Mouse (Mus musculus): ENCODE data around the gene Top1. TPM values are rescaled to one million over a fixed set of nuclear protein-coding genes. Genes with fewer than 3 reads are reported as not detected.
"Not testable (repeated sequence)": the region's sequence is repeated elsewhere in the genome, so short reads cannot be mapped to it uniquely, and the experiment has no call there.

Top1 gene
- polyA plus RNA-seq, 1 experiment from 2014 or later: 89.8 TPM

DNA sequence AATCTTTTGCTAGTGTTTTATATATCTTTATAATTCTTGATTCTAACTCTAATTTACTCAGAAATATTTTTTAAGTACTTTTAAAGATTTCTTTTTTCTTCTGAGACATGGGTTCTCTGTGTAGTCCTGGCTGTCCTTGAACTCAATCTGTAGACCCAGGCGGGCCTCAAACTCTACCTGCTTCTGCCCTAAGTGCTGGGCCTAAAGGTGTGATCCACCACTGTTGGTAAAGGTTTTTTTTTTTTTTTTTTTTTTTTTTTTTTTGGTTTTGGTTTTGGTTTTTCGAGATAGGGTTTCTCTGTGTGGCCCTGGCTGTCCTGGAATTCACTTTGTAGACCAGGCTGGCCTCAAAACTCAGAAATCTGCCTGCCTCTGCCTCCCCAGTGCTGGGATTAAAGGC is 19.3 kb downstream of the Top1 start:
- not testable (repeated sequence) for H3K27me3 ChIP-seq (replicated peaks; ENCODE audit: control insufficient read depth, insufficient read depth, low read length); H3K9ac ChIP-seq (ENCODE audit: low read depth, low read length); ATAC-seq (replicated peaks; ENCODE audit: low FRiP score); H3K27ac ChIP-seq (ENCODE audit: low read depth, low read length); H3K4me2 ChIP-seq; DNase-seq (ENCODE audit: low spot score); H3K4me3 ChIP-seq (ENCODE audit: low read depth, low read length); H3K36me3 ChIP-seq (ENCODE audit: control insufficient read depth, insufficient read depth, low read length); H3K4me1 ChIP-seq (replicated peaks; ENCODE audit: control insufficient read depth, insufficient read depth, low read length); H3K9me3 ChIP-seq (ENCODE audit: control insufficient read depth, low read length)
- 88% methylated on average over 2 of the region's 2 CpGs for WGBS

DNA sequence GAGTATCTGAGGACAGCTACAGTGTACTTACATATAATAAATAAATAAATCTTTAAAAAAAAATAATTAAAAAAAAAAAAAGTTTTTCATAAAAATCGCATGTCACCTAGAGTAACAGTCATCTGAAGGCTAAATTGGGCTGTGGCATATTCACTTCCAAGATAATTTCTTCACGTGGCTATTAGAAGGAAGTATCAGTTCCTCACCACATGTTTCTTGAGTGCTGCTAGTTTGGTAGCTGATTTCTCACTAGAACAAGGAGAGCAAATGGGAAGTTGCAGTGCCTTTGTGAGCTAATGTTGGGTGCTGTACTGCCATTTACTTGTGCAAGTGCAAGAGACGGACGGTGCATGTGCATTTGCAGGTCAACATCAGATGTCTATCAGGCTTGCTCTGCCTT is 21.6 kb downstream of the Top1 start:
- Histone ChIP-seq H3K36me3 (ENCODE audit: control insufficient read depth, insufficient read depth, low read length) (peaks cover 7% of the 10 kb centered on the region), H3K27me3 (replicated peaks; ENCODE audit: control insufficient read depth, insufficient read depth, low read length) (no peaks in the 10 kb centered on the region), H3K4me1 (replicated peaks; ENCODE audit: control insufficient read depth, insufficient read depth, low read length) (no peaks in the 10 kb centered on the region), H3K27ac (ENCODE audit: low read depth, low read length) (no peak overlapping the region), H3K9me3 (ENCODE audit: control insufficient read depth, low read length) (no peaks in the 10 kb centered on the region), H3K4me3 (ENCODE audit: low read depth, low read length) (no peak overlapping the region), H3K9ac (ENCODE audit: low read depth, low read length) (no peak overlapping the region), H3K4me2 (no peak overlapping the region)
- WGBS: 60% methylated on average over 4 of the region's 4 CpGs
- ATAC-seq (replicated peaks; ENCODE audit: low FRiP score) (peak; percentile 46; the same call in 1 of the 2 replicates), DNase-seq (ENCODE audit: low spot score) (no peak)

DNA sequence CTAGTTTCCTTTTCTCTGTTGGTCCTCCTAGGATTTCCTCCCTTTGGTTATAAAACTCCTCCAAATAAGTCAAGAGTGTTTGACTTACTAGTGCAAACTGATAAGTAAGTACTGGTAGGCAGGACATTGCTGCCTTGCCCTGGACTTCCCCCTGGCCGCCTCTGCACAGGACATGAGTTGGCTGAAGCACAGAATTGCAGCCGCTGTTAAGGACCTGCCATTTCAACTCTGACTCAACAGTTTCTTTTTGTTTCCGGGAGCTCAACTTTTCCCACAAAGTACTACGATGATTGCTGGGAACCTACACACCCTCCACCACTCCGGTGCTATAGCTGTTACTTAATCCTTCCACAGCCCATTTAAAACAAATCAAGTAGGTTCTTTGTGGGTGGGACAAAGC is 54.6 kb downstream of the Top1 start:
- Histone ChIP-seq H3K36me3 (ENCODE audit: control insufficient read depth, insufficient read depth, low read length) (peaks cover 13% of the 10 kb centered on the region), H3K4me3 (ENCODE audit: low read depth, low read length) (no peak overlapping the region), H3K27me3 (replicated peaks; ENCODE audit: control insufficient read depth, insufficient read depth, low read length) (no peaks in the 10 kb centered on the region), H3K9ac (ENCODE audit: low read depth, low read length) (no peak overlapping the region), H3K4me1 (replicated peaks; ENCODE audit: control insufficient read depth, insufficient read depth, low read length) (no peaks in the 10 kb centered on the region), H3K9me3 (ENCODE audit: control insufficient read depth, low read length) (no peaks in the 10 kb centered on the region), H3K27ac (ENCODE audit: low read depth, low read length) (no peak overlapping the region), H3K4me2 (no peak overlapping the region)
- 63% methylated on average over 5 of the region's 5 CpGs for WGBS
- DNase-seq (ENCODE audit: low spot score) (no peak), ATAC-seq (replicated peaks; ENCODE audit: low FRiP score) (peak; percentile 47; the same call in 1 of the 2 replicates)

DNA sequence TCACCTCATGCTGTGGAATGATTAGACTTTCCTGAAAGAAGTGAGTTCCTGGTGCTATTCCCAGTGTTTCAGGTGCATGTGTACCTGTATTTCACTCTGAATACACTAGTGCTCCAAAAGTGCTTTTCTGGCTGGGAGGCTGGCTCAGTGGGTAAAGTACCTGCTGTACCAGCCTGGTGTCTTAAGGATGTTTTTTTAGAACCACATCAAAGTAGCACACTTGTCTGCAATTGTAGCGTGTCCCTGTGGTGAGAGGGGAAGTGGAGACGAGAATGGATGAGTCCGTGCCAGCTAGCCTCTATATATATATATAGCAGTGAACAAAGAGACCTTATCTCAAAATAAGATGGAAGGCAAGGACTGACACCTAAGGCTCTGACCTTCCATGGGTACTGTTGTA is 55.9 kb downstream of the Top1 start:
- peaks cover 16% of the 10 kb centered on the region for H3K36me3 ChIP-seq (ENCODE audit: control insufficient read depth, insufficient read depth, low read length)
- H3K9me3 ChIP-seq (ENCODE audit: control insufficient read depth, low read length): no peaks in the 10 kb centered on the region
- no peak overlapping the region for H3K4me3 ChIP-seq (ENCODE audit: low read depth, low read length)
- DNase-seq (ENCODE audit: low spot score): no peak
- ATAC-seq (replicated peaks; ENCODE audit: low FRiP score): no peak
- no peak overlapping the region for H3K4me2 ChIP-seq
- H3K9ac ChIP-seq (ENCODE audit: low read depth, low read length): no peak overlapping the region
- 77% methylated on average over 3 of the region's 3 CpGs for WGBS
- no peak overlapping the region for H3K27ac ChIP-seq (ENCODE audit: low read depth, low read length)
- H3K4me1 ChIP-seq (replicated peaks; ENCODE audit: control insufficient read depth, insufficient read depth, low read length): no peaks in the 10 kb centered on the region
- no peaks in the 10 kb centered on the region for H3K27me3 ChIP-seq (replicated peaks; ENCODE audit: control insufficient read depth, insufficient read depth, low read length)

DNA sequence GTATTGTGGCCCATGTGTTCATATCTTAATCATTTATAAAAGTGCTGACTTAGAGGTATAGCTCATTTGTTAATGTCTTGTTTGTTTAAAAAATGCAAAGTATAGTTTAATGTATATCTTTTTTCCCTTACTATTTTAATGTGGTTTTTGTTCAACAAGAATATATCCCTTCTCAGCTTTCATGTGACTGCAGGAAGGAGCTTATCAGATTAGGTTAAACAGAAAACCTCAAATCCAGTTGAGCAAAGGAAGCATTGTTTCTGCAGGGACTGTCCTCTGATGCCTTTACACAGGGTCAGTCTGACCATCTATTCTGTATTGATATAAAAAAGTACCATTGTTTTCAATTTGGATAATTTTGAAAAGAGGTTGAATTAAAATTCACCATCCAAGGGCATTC is 57.1 kb downstream of the Top1 start:
- H3K9me3 ChIP-seq (ENCODE audit: control insufficient read depth, low read length): no peaks in the 10 kb centered on the region
- no peaks in the 10 kb centered on the region for H3K27me3 ChIP-seq (replicated peaks; ENCODE audit: control insufficient read depth, insufficient read depth, low read length)
- no peak for DNase-seq (ENCODE audit: low spot score)
- H3K27ac ChIP-seq (ENCODE audit: low read depth, low read length): no peak overlapping the region
- no peak overlapping the region for H3K4me2 ChIP-seq
- ATAC-seq (replicated peaks; ENCODE audit: low FRiP score): no peak
- peaks cover 18% of the 10 kb centered on the region for H3K36me3 ChIP-seq (ENCODE audit: control insufficient read depth, insufficient read depth, low read length)
- no peak overlapping the region for H3K4me3 ChIP-seq (ENCODE audit: low read depth, low read length)
- no peaks in the 10 kb centered on the region for H3K4me1 ChIP-seq (replicated peaks; ENCODE audit: control insufficient read depth, insufficient read depth, low read length)
- no peak overlapping the region for H3K9ac ChIP-seq (ENCODE audit: low read depth, low read length)

DNA sequence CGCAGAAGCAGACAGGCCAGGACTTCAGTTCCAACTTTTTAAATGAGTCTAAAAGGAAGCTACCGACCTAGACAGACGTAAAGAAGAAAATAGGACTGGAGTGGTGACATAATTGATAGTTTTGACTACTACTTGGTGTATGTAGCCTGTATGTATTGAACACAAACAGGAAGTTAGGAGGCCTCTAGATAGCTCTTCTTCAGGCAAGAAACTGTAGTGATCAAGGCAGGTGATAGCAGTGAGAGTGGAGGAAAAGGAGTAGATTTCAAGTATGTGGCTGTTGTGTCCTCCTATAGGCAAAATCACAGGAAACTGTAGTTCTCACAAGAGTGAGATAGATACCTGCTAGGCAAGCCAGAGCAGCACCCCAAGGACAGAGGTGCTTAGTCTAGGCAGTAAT is 62.0 kb downstream of the Top1 start:
- no peak overlapping the region for H3K4me2 ChIP-seq
- no peaks in the 10 kb centered on the region for H3K9me3 ChIP-seq (ENCODE audit: control insufficient read depth, low read length)
- ATAC-seq (replicated peaks; ENCODE audit: low FRiP score): no peak
- 74% methylated on average over 3 of the region's 3 CpGs for WGBS
- no peaks in the 10 kb centered on the region for H3K27me3 ChIP-seq (replicated peaks; ENCODE audit: control insufficient read depth, insufficient read depth, low read length)
- peaks cover 34% of the 10 kb centered on the region for H3K36me3 ChIP-seq (ENCODE audit: control insufficient read depth, insufficient read depth, low read length)
- no peak for DNase-seq (ENCODE audit: low spot score)
- H3K4me3 ChIP-seq (ENCODE audit: low read depth, low read length): no peak overlapping the region
- H3K4me1 ChIP-seq (replicated peaks; ENCODE audit: control insufficient read depth, insufficient read depth, low read length): no peaks in the 10 kb centered on the region
- H3K27ac ChIP-seq (ENCODE audit: low read depth, low read length): no peak overlapping the region
- no peak overlapping the region for H3K9ac ChIP-seq (ENCODE audit: low read depth, low read length)

DNA sequence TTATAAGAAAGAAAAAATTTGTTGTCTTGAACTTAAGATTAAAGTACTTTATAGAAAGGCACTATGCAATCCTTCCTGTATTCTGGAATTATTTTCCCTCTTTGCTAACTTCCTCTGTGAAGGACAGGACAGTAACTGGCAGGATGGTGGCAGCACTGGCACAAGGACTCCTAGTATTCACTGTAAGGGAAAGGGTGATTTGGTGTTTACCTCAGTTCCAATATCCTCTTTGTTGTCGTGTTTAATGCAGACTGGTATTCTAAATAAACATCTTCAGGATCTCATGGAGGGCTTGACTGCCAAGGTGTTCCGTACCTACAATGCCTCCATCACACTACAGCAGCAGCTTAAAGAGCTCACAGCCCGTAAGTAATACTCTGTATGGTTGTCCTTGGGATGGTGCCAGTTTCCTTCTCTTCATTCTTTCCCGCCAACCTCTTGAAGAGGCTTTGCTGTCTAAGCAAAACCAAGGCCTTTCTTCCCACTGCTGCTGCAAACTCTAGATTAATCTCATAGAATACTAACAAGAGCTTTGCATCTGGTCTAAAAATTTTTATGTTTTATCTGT is 69.9 kb downstream of the Top1 start:
- Histone ChIP-seq H3K36me3 (ENCODE audit: control insufficient read depth, insufficient read depth, low read length) (peaks cover 56% of the 10 kb centered on the region), H3K9ac (ENCODE audit: low read depth, low read length) (no peak overlapping the region), H3K4me1 (replicated peaks; ENCODE audit: control insufficient read depth, insufficient read depth, low read length) (no peaks in the 10 kb centered on the region), H3K27me3 (replicated peaks; ENCODE audit: control insufficient read depth, insufficient read depth, low read length) (no peaks in the 10 kb centered on the region), H3K4me2 (no peak overlapping the region), H3K4me3 (ENCODE audit: low read depth, low read length) (no peak overlapping the region), H3K9me3 (ENCODE audit: control insufficient read depth, low read length) (no peaks in the 10 kb centered on the region), H3K27ac (ENCODE audit: low read depth, low read length) (no peak overlapping the region)
- ATAC-seq (replicated peaks; ENCODE audit: low FRiP score) (no peak), DNase-seq (ENCODE audit: low spot score) (no peak)
- 89% methylated on average over 4 of the region's 4 CpGs for WGBS

DNA sequence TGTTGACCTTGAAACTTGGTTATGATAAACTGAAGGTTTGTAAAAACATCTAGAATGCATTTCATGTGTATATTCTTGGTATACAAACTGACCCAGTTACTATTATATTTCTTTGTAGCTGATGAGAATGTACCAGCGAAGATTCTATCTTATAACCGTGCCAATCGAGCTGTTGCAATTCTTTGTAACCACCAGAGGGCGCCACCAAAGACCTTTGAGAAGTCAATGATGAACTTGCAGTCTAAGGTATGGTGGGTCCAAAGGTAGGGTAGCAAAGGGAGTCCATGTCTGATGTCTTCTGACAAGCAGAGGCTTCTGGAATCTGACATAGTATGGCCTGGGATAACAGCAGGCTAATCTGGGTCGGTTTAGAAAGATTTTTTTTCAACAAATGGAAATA is 71.6 kb downstream of the Top1 start:
- no peak overlapping the region for H3K9ac ChIP-seq (ENCODE audit: low read depth, low read length)
- no peaks in the 10 kb centered on the region for H3K4me1 ChIP-seq (replicated peaks; ENCODE audit: control insufficient read depth, insufficient read depth, low read length)
- ATAC-seq (replicated peaks; ENCODE audit: low FRiP score): no peak
- no peaks in the 10 kb centered on the region for H3K9me3 ChIP-seq (ENCODE audit: control insufficient read depth, low read length)
- no peak overlapping the region for H3K4me3 ChIP-seq (ENCODE audit: low read depth, low read length)
- DNase-seq (ENCODE audit: low spot score): no peak
- no peak overlapping the region for H3K27ac ChIP-seq (ENCODE audit: low read depth, low read length)
- 73% methylated on average over 5 of the region's 5 CpGs for WGBS
- no peak overlapping the region for H3K4me2 ChIP-seq
- no peaks in the 10 kb centered on the region for H3K27me3 ChIP-seq (replicated peaks; ENCODE audit: control insufficient read depth, insufficient read depth, low read length)
- H3K36me3 ChIP-seq (ENCODE audit: control insufficient read depth, insufficient read depth, low read length): peaks cover 58% of the 10 kb centered on the region

DNA sequence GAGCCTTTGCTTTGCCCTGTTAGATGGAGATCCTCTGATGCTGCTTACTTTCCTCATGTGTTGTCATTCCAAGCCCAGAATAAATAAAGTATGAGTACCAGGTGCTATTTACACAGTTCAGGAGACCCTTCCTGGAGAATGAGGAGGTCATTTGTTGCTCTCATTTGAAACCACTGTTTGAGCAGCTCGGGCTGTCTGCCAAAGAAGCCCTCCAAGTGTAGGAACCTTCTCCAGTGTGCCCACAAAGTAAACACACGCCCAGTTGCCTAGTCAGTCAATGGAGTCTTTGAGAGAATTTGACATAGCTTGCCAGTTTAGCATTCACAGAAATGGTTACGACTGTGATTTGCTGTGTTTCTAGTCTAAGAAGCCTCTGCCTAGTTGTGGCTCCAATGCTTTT is 73.1 kb downstream of the Top1 start:
- H3K9me3 ChIP-seq (ENCODE audit: control insufficient read depth, low read length): no peaks in the 10 kb centered on the region
- H3K27me3 ChIP-seq (replicated peaks; ENCODE audit: control insufficient read depth, insufficient read depth, low read length): no peaks in the 10 kb centered on the region
- H3K9ac ChIP-seq (ENCODE audit: low read depth, low read length): no peak overlapping the region
- H3K36me3 ChIP-seq (ENCODE audit: control insufficient read depth, insufficient read depth, low read length): peaks cover 62% of the 10 kb centered on the region
- H3K27ac ChIP-seq (ENCODE audit: low read depth, low read length): no peak overlapping the region
- DNase-seq (ENCODE audit: low spot score) (no peak), ATAC-seq (replicated peaks; ENCODE audit: low FRiP score) (no peak)
- H3K4me2 ChIP-seq: no peak overlapping the region
- no peaks in the 10 kb centered on the region for H3K4me1 ChIP-seq (replicated peaks; ENCODE audit: control insufficient read depth, insufficient read depth, low read length)
- 87% methylated on average over 3 of the region's 3 CpGs for WGBS
- H3K4me3 ChIP-seq (ENCODE audit: low read depth, low read length): no peak overlapping the region
